Mouse (Mus musculus) kidney, embryonic 14.5 days (tissue): ENCODE results near the gene Pcyox1. TPM values are rescaled to one million over a fixed set of nuclear protein-coding genes. Genes with fewer than 3 reads are reported as not detected.
"Not testable (repeated sequence)": the region's sequence is repeated elsewhere in the genome, so short reads cannot be mapped to it uniquely, and the experiment has no call there.

Source experiments
- ATAC-seq: fragments of 200-750 bp; cut with Nextera tagmentation; 2 replicates; pipeline ENCODE4 v1.8.0; 2017; ENCODE audit warnings: moderate number of reproducible peaks, mild to moderate bottlenecking, moderate TSS enrichment, moderate library complexity; ENCODE audit not compliant: low FRiP score, low TSS enrichment
- H3K27ac ChIP-seq: fragments of 300-500 bp; sonication (generic); 2 replicates; pipeline ENCODE4 v1.5.1; 2014; ENCODE audit warnings: low read depth, mild to moderate bottlenecking, low read length, moderate library complexity, mixed read lengths
- H3K27me3 ChIP-seq: fragments of 300-500 bp; sonication (generic); 2 replicates; pipeline ENCODE4 v1.6.1; 2014; ENCODE audit warnings: mild to moderate bottlenecking, low read length; ENCODE audit not compliant: control insufficient read depth, insufficient read depth
- H3K36me3 ChIP-seq: fragments of 300-500 bp; sonication (generic); 2 replicates; pipeline ENCODE4 v1.6.1; 2014; ENCODE audit warnings: low read length, mixed read lengths; ENCODE audit not compliant: control insufficient read depth, insufficient read depth
- H3K4me1 ChIP-seq: fragments of 300-500 bp; sonication (generic); 2 replicates; pipeline ENCODE4 v1.6.1; 2014; ENCODE audit warnings: low read length, mixed read lengths; ENCODE audit not compliant: control insufficient read depth, insufficient read depth
- H3K4me2 ChIP-seq: fragments of 300-500 bp; sonication (generic); replicated peaks from 2 replicates; pipeline ENCODE4 v1.6.1; 2014; ENCODE audit warnings: low read depth, mild to moderate bottlenecking, low read length
- H3K4me3 ChIP-seq: fragments of 300-500 bp; sonication (generic); 2 replicates; pipeline ENCODE4 v1.5.1; 2014; ENCODE audit warnings: mild to moderate bottlenecking, low read length
- H3K9ac ChIP-seq: fragments of 300-500 bp; sonication (generic); 2 replicates; pipeline ENCODE4 v1.6.1; 2014; ENCODE audit warnings: low read depth, mild to moderate bottlenecking, low read length, moderate library complexity
- H3K9me3 ChIP-seq: fragments of 300-500 bp; sonication (generic); 2 replicates; pipeline ENCODE4 v1.6.1; 2016; ENCODE audit warnings: low read length; ENCODE audit not compliant: control insufficient read depth
- WGBS: fragments of 180-500 bp; shearing (Covaris S2); extraction: QIAGEN DNeasy Blood & Tissue Kit; methylation state at CpG from one replicate; pipeline ENCODE4 v1.1.7; 2014; 5-methylcytosine and 5-hydroxymethylcytosine counted together
- polyA plus RNA-seq: library from polyadenylated mRNA; unstranded; fragments of >200 nt; fragmentation: Nextera tagmentation; extraction: Ambion mirVana; gene quantifications from 2 replicates; pipeline ENCODE4 v1.2.1, GENCODE M21; 2014

Gene Pcyox1
- polyA plus RNA-seq, 1 experiment from 2014 or later: 96.4 TPM

DNA sequence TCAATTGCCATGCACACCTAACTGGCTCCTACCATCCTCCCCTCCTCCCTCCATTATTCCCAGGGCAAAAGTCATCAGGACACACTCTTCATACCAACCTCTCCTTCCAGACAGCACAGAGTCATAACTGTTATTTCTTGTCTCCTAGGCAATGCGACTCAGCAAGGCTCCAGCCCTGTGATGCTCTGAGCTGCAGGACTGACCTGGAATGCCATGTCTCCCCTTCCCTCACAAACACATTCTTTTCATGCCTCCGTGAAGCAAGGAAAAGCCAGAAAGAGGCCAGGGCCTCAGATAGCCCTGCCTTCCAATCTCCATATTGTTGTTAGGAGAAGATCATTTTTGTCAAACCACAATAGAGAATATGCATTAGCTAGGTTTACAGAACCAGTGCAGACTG, 50.9 kb downstream of the Pcyox1 start:
- H3K4me3 ChIP-seq: no peak overlapping the region
- no peak for ATAC-seq
- H3K9me3 ChIP-seq: no peaks in the 10 kb centered on the region
- 72% methylated on average over 2 of the region's 2 CpGs for WGBS
- H3K36me3 ChIP-seq: no peaks in the 10 kb centered on the region
- no peak overlapping the region for H3K27ac ChIP-seq
- no peak overlapping the region for H3K9ac ChIP-seq
- H3K4me1 ChIP-seq: no peaks in the 10 kb centered on the region
- H3K4me2 ChIP-seq: no peak overlapping the region
- no peaks in the 10 kb centered on the region for H3K27me3 ChIP-seq

DNA sequence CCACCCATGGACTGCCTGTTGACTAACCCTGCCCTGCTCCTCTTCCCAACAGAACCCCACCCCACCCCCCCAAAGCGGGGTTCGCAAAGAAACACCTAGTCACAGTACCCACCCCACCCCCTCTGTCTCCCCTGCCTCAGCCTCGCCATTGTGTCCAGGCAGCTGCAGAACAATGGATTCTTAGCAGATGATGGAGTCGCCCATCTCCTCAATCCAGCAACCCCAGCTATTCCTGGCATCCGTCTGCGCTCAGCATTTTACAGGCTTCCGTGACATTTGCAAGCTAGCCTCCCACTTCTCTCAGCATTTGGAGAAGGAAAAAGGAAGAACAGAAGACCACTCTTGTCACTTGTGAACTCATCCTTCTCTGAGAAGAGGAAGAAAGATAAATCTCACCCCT, 53.3 kb downstream of the Pcyox1 start:
- Histone ChIP-seq H3K27ac (no peak overlapping the region), H3K9me3 (no peaks in the 10 kb centered on the region), H3K4me2 (peak overlapping the region; percentile 13), H3K27me3 (no peaks in the 10 kb centered on the region), H3K9ac (no peak overlapping the region), H3K36me3 (no peaks in the 10 kb centered on the region), H3K4me1 (no peaks in the 10 kb centered on the region), H3K4me3 (no peak overlapping the region)
- 20% methylated on average over 7 of the region's 7 CpGs for WGBS
- ATAC-seq: no peak

DNA sequence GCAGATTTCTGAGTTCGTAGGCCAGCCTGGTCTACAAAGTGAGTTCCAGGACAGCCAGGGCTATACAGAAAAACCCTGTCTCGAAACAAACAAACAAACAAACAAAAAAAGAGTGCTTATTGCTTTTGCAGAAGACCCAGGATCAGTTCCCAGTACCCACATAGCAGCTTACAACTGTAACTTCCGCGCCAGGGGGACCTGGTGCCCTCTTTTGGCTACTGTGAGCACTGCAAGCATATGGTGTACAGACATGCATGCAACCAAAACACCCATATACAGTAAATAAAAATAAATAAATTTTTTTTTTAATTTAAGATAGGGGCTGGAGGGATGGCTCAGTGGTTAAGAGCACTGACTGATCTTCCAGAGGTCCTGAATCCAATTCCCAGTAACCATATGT, 60.6 kb downstream of the Pcyox1 start:
- not testable (repeated sequence) for ATAC-seq, H3K27me3 ChIP-seq, H3K36me3 ChIP-seq, H3K4me3 ChIP-seq, H3K27ac ChIP-seq, H3K9ac ChIP-seq, H3K9me3 ChIP-seq, H3K4me2 ChIP-seq, H3K4me1 ChIP-seq
- 89% methylated on average over 4 of the region's 4 CpGs for WGBS

Other genes starting within 250 kb of the Pcyox1 start
- gene Tgfa, start 201.9 kb downstream of the Pcyox1 start, polyA plus RNA-seq: 5.1 and 12.3 TPM in 2 replicates
- 154 and 156 TPM in 2 replicates for gene Fam136a, start 31.5 kb downstream of the Pcyox1 start, polyA plus RNA-seq
- gene Snrpg, start 25.9 kb downstream of the Pcyox1 start, polyA plus RNA-seq: 814 and 1,116 TPM in 2 replicates
- 187 and 236 TPM in 2 replicates for gene Tia1, start 7.1 kb upstream of the Pcyox1 start, polyA plus RNA-seq
- not detected in 2 replicates for gene Gm44790, start 29.5 kb upstream of the Pcyox1 start, polyA plus RNA-seq
- 23.3 and 23.5 TPM in 2 replicates for gene C87436, start 41.2 kb upstream of the Pcyox1 start, polyA plus RNA-seq
- 475 and 492 TPM in 2 replicates for gene Pcbp1, start 129.2 kb upstream of the Pcyox1 start, polyA plus RNA-seq
- 0.50 and 0.61 TPM in 2 replicates for gene Asprv1, start 231.0 kb upstream of the Pcyox1 start, polyA plus RNA-seq